Mouse (Mus musculus): ENCODE measurements at regions not wholly inside any gene's neighbourhood (a gene's known extent, or its start where the extent isn't known, plus 50 kb on each side); places are given as distances from the start of the nearest gene placed in this dataset.

DNA sequence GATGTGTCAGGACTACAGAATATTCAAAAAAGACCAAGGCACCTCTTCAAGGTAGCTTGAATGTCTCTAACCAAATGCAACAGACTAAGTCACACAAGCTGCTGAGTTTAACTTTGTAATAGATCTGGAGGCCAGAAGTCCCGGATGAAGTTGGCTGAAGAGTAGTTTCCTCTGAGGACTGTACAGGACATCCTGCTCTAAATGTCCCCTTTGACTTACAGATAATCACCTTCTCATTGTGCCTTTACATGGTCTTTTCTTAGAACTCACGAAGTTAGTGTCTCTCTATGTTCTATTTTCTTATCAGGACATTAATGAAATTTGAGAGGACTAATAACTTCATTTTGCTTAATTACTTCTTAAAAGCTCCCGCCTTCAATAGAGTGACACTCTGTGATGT lies 703.7 kb downstream of the Diaph3 start:
- H3K27me3 ChIP-seq: no peaks in the 10 kb centered on the region
- H3K4me3 ChIP-seq (replicated peaks): no peak overlapping the region
- H3K4me1 ChIP-seq: no peaks in the 10 kb centered on the region
- no peak overlapping the region for H3K27ac ChIP-seq
- no peaks in the 10 kb centered on the region for H3K9me3 ChIP-seq (replicated peaks)
- no peaks in the 10 kb centered on the region for H3K36me3 ChIP-seq
- WGBS: 85% methylated on average over 3 of the region's 3 CpGs
- no peak overlapping the region for H3K9ac ChIP-seq
- H3K4me2 ChIP-seq: no peak overlapping the region
- no peak for ATAC-seq (replicated peaks; ENCODE audit: low FRiP score)

- H3K4me1 ChIP-seq: no peaks in the 10 kb centered on the region
- H3K4me3 ChIP-seq (replicated peaks): no peak overlapping the region
- no peak overlapping the region for H3K9ac ChIP-seq
- no peak overlapping the region for H3K27ac ChIP-seq
- no peaks in the 10 kb centered on the region for H3K27me3 ChIP-seq
- H3K36me3 ChIP-seq: no peaks in the 10 kb centered on the region
- whole genome bisulfite sequencing: 85% methylated on average over 2 of the region's 2 CpGs
- no peak for ATAC-seq (replicated peaks; ENCODE audit: low FRiP score)
- H3K4me2 ChIP-seq: no peak overlapping the region
- no peaks in the 10 kb centered on the region for H3K9me3 ChIP-seq (replicated peaks)
Measured at GRCm38 (mm10) chr14:86435345-86435744, 705.7 kb downstream of the Diaph3 start.

DNA sequence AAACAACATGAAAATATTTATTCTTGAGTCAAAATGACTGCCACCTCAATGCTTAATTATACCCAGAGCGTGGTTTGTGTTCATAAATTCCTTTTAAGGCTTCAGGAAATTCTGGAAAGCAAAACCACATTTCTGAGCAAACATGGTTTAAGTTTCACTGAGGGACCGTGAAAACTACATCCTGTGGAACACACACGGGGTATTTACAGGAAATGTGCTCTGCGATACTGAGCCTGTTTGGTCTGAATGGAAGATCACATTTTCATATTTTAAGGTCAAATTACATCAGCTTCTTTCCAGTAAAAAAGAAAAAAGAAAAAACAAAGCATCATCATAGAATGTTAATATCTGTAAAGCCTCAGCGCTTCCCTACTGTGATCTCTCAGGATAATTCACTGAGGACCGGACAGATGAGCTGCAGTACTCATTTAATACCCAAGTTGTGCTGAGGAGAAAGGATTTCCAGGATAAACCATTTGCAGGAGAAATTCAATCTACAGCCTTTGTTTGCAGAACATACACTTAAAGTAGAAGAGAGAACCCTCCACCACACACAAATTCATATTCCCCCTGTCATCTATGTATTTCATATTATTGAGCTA lies 709.7 kb downstream of the Diaph3 start:
- Histone ChIP-seq H3K4me1 (no peaks in the 10 kb centered on the region), H3K27me3 (no peaks in the 10 kb centered on the region), H3K27ac (no peak overlapping the region), H3K4me2 (no peak overlapping the region), H3K36me3 (no peaks in the 10 kb centered on the region), H3K4me3 (replicated peaks) (no peak overlapping the region), H3K9ac (no peak overlapping the region), H3K9me3 (replicated peaks) (no peaks in the 10 kb centered on the region)
- WGBS: 52% methylated on average over 6 of the region's 6 CpGs
- no peak for ATAC-seq (replicated peaks; ENCODE audit: low FRiP score)

GRCm38 (mm10) chr14:86421881-86422280 lies 719.2 kb downstream of the Diaph3 start:
- no peak for ATAC-seq (replicated peaks; ENCODE audit: low FRiP score)
- WGBS: 62% methylated on average over 5 of the region's 5 CpGs
- H3K9ac ChIP-seq: no peak overlapping the region
- no peaks in the 10 kb centered on the region for H3K4me1 ChIP-seq
- H3K36me3 ChIP-seq: no peaks in the 10 kb centered on the region
- H3K4me2 ChIP-seq: no peak overlapping the region
- no peaks in the 10 kb centered on the region for H3K9me3 ChIP-seq (replicated peaks)
- H3K27ac ChIP-seq: no peak overlapping the region
- H3K27me3 ChIP-seq: no peaks in the 10 kb centered on the region
- no peak overlapping the region for H3K4me3 ChIP-seq (replicated peaks)

- H3K4me2 ChIP-seq: no peak overlapping the region
- H3K9me3 ChIP-seq (replicated peaks): no peaks in the 10 kb centered on the region
- no peaks in the 10 kb centered on the region for H3K36me3 ChIP-seq
- H3K4me1 ChIP-seq: no peaks in the 10 kb centered on the region
- H3K4me3 ChIP-seq (replicated peaks): no peak overlapping the region
- H3K27me3 ChIP-seq: no peaks in the 10 kb centered on the region
- H3K9ac ChIP-seq: no peak overlapping the region
- ATAC-seq (replicated peaks; ENCODE audit: low FRiP score): no peak
- 88% methylated on average over 3 of the region's 3 CpGs for WGBS
- H3K27ac ChIP-seq: no peak overlapping the region
Measured at GRCm38 (mm10) chr14:86419959-86420598, 721.0 kb downstream of the Diaph3 start.

- Histone ChIP-seq H3K36me3 (no peaks in the 10 kb centered on the region), H3K27ac (no peak overlapping the region), H3K9me3 (replicated peaks) (no peaks in the 10 kb centered on the region), H3K4me1 (peaks cover 8% of the 10 kb centered on the region; the same call in 1 of the 2 replicates), H3K27me3 (peaks cover 15% of the 10 kb centered on the region; the same call in 1 of the 2 replicates), H3K4me3 (replicated peaks) (no peak overlapping the region), H3K4me2 (no peak overlapping the region), H3K9ac (no peak overlapping the region)
- WGBS: 85% methylated on average over 3 of the region's 3 CpGs
- no peak for ATAC-seq (replicated peaks; ENCODE audit: low FRiP score)
Measured at GRCm38 (mm10) chr14:86396876-86397275, 744.2 kb downstream of the Diaph3 start.

- 23% methylated on average over 9 of the region's 9 CpGs for WGBS
- H3K4me2 ChIP-seq: peak overlapping the region; percentile 25
Measured at GRCm38 (mm10) chr14:86395951-86396361, 745.1 kb downstream of the Diaph3 start.

DNA sequence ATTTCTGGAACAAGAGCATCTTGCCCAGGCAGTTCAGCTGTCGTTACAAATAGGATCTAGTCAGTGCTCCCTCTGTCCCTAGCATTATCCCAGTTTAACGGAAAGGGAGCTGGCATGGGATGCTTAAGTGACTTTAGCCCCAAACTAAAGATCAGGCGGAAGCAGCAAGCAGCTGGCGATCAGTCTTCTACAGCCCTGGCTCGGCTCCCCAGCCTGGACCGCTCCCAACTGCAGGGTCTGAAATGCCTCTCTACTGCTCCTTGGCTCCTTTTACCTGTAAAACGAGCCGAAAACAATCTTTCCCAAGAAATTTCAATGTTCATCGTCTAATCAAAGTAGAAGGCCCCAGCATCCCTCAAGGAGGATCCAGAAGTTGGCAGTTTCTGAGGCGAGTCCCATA lies 745.5 kb downstream of the Diaph3 start:
- Histone ChIP-seq H3K9ac (no peak overlapping the region), H3K27me3 (peaks cover 15% of the 10 kb centered on the region; the same call in 1 of the 2 replicates), H3K9me3 (replicated peaks) (no peaks in the 10 kb centered on the region), H3K36me3 (no peaks in the 10 kb centered on the region), H3K4me2 (peak overlapping the region; percentile 25), H3K4me3 (replicated peaks) (no peak overlapping the region), H3K4me1 (peaks cover 8% of the 10 kb centered on the region; the same call in 1 of the 2 replicates), H3K27ac (no peak overlapping the region)
- no peak for ATAC-seq (replicated peaks; ENCODE audit: low FRiP score)
- WGBS: 34% methylated on average over 10 of the region's 10 CpGs

More at GRCm38 (mm10) chr14:86395951-86396361, 745.1 kb downstream of the Diaph3 start:
- Histone ChIP-seq H3K36me3 (no peaks in the 10 kb centered on the region), H3K4me3 (replicated peaks) (0 out of 2 replicates have a peak overlapping the region, but pooled peaks have one; percentile 6), H3K27ac (no peak overlapping the region), H3K4me1 (peaks cover 8% of the 10 kb centered on the region; the same call in 1 of the 2 replicates), H3K9me3 (replicated peaks) (no peaks in the 10 kb centered on the region), H3K9ac (no peak overlapping the region), H3K27me3 (peaks cover 15% of the 10 kb centered on the region; the same call in 1 of the 2 replicates)
- no peak for ATAC-seq (replicated peaks; ENCODE audit: low FRiP score)

DNA sequence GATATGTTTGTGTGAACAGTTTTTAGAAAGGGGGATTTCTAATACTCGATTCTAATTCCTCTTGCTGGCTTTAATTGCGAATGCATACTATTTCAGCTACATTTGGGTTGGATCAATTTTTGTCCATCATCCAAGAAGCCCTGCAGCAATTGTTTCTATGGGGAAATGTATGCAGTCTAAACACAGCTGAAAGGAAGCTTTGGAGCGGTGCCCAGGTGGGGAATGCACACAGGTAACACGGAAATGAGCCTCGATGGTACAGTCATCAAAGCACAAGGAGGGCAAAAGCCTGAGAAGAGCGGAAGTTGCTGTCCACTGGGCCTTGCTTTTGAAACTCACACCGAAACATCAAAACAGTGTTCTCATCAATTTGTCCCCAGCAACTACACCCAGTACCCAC lies 746.0 kb downstream of the Diaph3 start:
- H3K36me3 ChIP-seq: no peaks in the 10 kb centered on the region
- peaks cover 8% of the 10 kb centered on the region; the same call in 1 of the 2 replicates for H3K4me1 ChIP-seq
- no peak overlapping the region for H3K27ac ChIP-seq
- H3K27me3 ChIP-seq: peaks cover 15% of the 10 kb centered on the region; the same call in 1 of the 2 replicates
- 69% methylated on average over 7 of the region's 7 CpGs for WGBS
- no peak overlapping the region for H3K4me2 ChIP-seq
- H3K9ac ChIP-seq: no peak overlapping the region
- ATAC-seq (replicated peaks; ENCODE audit: low FRiP score): no peak
- no peaks in the 10 kb centered on the region for H3K9me3 ChIP-seq (replicated peaks)
- no peak overlapping the region for H3K4me3 ChIP-seq (replicated peaks)

- no peak overlapping the region for H3K4me2 ChIP-seq
Measured at GRCm38 (mm10) chr14:86385136-86385535, 755.9 kb downstream of the Diaph3 start.

DNA sequence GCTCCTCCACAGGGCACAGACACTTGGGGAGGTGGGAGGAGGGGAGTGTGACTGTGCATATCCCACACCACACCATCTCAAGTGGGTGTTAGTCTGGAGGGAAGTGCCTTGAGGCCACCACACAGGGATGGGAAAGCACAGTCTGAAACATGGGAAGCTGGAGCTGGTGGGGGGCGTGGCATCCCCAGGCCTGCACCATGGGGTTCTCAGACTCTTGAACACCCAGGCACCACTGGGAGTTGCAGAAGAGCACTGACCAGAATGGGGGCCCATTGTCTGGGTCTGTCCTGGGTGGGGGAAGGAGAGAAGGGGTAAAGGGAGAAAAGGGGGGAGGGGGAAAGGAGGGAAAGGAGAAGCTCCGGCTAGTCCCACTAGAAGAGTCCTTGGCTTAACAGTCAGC lies 776.0 kb downstream of the Diaph3 start:
- Histone ChIP-seq H3K4me2 (no peak overlapping the region), H3K4me1 (peaks cover 3% of the 10 kb centered on the region; the same call in 1 of the 2 replicates), H3K9ac (no peak overlapping the region), H3K36me3 (no peaks in the 10 kb centered on the region), H3K9me3 (replicated peaks) (no peaks in the 10 kb centered on the region), H3K27ac (no peak overlapping the region), H3K4me3 (replicated peaks) (no peak overlapping the region), H3K27me3 (no peaks in the 10 kb centered on the region)
- ATAC-seq (replicated peaks; ENCODE audit: low FRiP score): no peak
- whole genome bisulfite sequencing: 93% methylated on average over 2 of the region's 2 CpGs

More at GRCm38 (mm10) chr14:86385136-86385535, 755.9 kb downstream of the Diaph3 start:
- H3K4me1 ChIP-seq: no peaks in the 10 kb centered on the region
- H3K36me3 ChIP-seq: no peaks in the 10 kb centered on the region
- H3K9me3 ChIP-seq (replicated peaks): no peaks in the 10 kb centered on the region
- ATAC-seq (replicated peaks; ENCODE audit: low FRiP score): no peak
- H3K4me3 ChIP-seq (replicated peaks): no peak overlapping the region
- no peak overlapping the region for H3K9ac ChIP-seq
- 45% methylated on average over 6 of the region's 6 CpGs for WGBS
- H3K27ac ChIP-seq: no peak overlapping the region
- H3K27me3 ChIP-seq: no peaks in the 10 kb centered on the region

- Histone ChIP-seq H3K9me3 (replicated peaks) (no peaks in the 10 kb centered on the region), H3K4me1 (peaks cover 3% of the 10 kb centered on the region; the same call in 1 of the 2 replicates), H3K27ac (no peak overlapping the region), H3K9ac (no peak overlapping the region), H3K27me3 (no peaks in the 10 kb centered on the region), H3K4me3 (replicated peaks) (no peak overlapping the region), H3K4me2 (no peak overlapping the region), H3K36me3 (no peaks in the 10 kb centered on the region)
- WGBS: 30% methylated on average over 7 of the region's 7 CpGs
- no peak for ATAC-seq (replicated peaks; ENCODE audit: low FRiP score)
Measured at GRCm38 (mm10) chr14:86360423-86361059, 780.5 kb downstream of the Diaph3 start.
